Mouse (Mus musculus) heart, embryonic 11.5 days (tissue): ENCODE results near the gene Gm38394. TPM values are rescaled to one million over a fixed set of nuclear protein-coding genes. Genes with fewer than 3 reads are reported as not detected.
A peak's percentile ranks its signal among the peaks of the same experiment; 100 is the strongest.

Experiments used
- ATAC-seq: fragments of 200-750 bp; cut with Nextera tagmentation; replicated peaks from 2 replicates; pipeline ENCODE4 v1.8.0; 2017; ENCODE audit warnings: moderate library complexity; ENCODE audit not compliant: insufficient number of reproducible peaks, low FRiP score, low TSS enrichment
- H3K27ac ChIP-seq: fragments of 300-500 bp; sonication (generic); 2 replicates; pipeline ENCODE4 v1.5.1; 2014; ENCODE audit warnings: mild to moderate bottlenecking, low read depth, low read length
- H3K27me3 ChIP-seq: fragments of 300-500 bp; sonication (generic); 2 replicates; pipeline ENCODE4 v1.6.1; 2014; ENCODE audit warnings: mild to moderate bottlenecking, low read length, mixed read lengths; ENCODE audit not compliant: control insufficient read depth, insufficient read depth
- H3K36me3 ChIP-seq: fragments of 300-500 bp; sonication (generic); 2 replicates; pipeline ENCODE4 v1.6.1; 2014; ENCODE audit warnings: mild to moderate bottlenecking, low read length, moderate library complexity, mixed read lengths; ENCODE audit not compliant: control insufficient read depth, insufficient read depth
- H3K4me1 ChIP-seq: fragments of 300-500 bp; sonication (generic); 2 replicates; pipeline ENCODE4 v1.6.1; 2014; ENCODE audit warnings: low read length; ENCODE audit not compliant: control insufficient read depth, insufficient read depth
- H3K4me2 ChIP-seq: fragments of 300-500 bp; sonication (generic); 2 replicates; pipeline ENCODE4 v1.6.1; 2014; ENCODE audit warnings: mild to moderate bottlenecking, moderate library complexity
- H3K4me3 ChIP-seq: fragments of 300-500 bp; sonication (generic); 2 replicates; pipeline ENCODE4 v1.5.1; 2014; ENCODE audit warnings: low read depth, low read length
- H3K9ac ChIP-seq: fragments of 300-500 bp; sonication (generic); 2 replicates; pipeline ENCODE4 v1.6.1; 2014; ENCODE audit warnings: mild to moderate bottlenecking, low read depth, low read length, moderate library complexity
- H3K9me3 ChIP-seq: fragments of 300-500 bp; sonication (generic); replicated peaks from 2 replicates; pipeline ENCODE4 v1.6.1; 2016; ENCODE audit warnings: low read length; ENCODE audit not compliant: control insufficient read depth
- WGBS: fragments of 180-500 bp; shearing (Covaris S2); extraction: QIAGEN DNeasy Blood & Tissue Kit; methylation state at CpG from one replicate; pipeline ENCODE4 v1.1.7; 2014; ENCODE audit not compliant: insufficient replicate concordance; 5-methylcytosine and 5-hydroxymethylcytosine counted together
- polyA plus RNA-seq: library from polyadenylated mRNA; unstranded; fragments of >200 nt; fragmentation: Nextera tagmentation; extraction: Ambion mirVana; gene quantifications from 2 replicates; pipeline ENCODE4 v1.2.1, GENCODE M21; 2014

The Gm38394 gene
- polyA plus RNA-seq, 1 experiment from 2014 or later, result 8.4 TPM

DNA sequence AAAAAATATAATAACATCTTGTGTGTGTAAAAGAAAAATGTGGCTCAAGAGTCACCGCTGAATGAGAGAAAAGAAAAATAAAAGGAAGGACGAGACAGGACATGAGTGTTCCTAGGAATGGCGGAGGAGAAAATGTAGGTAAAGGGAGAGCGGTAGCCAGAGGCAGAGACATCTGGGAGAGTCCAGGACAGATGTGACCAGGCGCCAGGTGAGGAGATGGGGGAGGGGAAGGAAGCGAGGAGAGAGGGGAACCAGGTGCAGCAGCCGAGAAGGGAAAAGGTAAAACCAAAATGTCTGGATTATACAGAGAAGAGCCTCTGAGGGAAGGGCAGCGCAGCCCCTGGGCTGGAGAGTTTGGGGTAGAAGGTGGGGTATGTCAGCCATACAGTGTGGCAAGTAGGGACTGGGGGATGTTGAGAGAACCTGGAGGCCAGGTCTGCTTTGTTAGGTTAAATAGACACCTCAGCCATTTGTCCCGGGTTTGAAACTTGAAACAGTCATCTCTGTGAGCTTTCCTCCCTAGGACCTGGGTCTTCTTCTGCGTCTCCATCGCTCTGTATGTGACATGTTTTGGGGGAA, 32.5 kb upstream of the Gm38394 start:
- H3K27me3 ChIP-seq, result no peaks in the 10 kb centered on the region
- peaks cover 41% of the 10 kb centered on the region for H3K4me1 ChIP-seq
- ATAC-seq, result no peak
- H3K9me3 ChIP-seq, result no peaks in the 10 kb centered on the region
- H3K27ac ChIP-seq, result peak overlapping the region; percentile 83
- H3K9ac ChIP-seq, result peak overlapping the region; percentile 39; the same call in 1 of the 2 replicates
- H3K4me2 ChIP-seq, result no peak overlapping the region
- no peaks in the 10 kb centered on the region for H3K36me3 ChIP-seq
- 58% methylated on average over 11 of the region's 11 CpGs for WGBS
- H3K4me3 ChIP-seq, result no peak overlapping the region

DNA sequence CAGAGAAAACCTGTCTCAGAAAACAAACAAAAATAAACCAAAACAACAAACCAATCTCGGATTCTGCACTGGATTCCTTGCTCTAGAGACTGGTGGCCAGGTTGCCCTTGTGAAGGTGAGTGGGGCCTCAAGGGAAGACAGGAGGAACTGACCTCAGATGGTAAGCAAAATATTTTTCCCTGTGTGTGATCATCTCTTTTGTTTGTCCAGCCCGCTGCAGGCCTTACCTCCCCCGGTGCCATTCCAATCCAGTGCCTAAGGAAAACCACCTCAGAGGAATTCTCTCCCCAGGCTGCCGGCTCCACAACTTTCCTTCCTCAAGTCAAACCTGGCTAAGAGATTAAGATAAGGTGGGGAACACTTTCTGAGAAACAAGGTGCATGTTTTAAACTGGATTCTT, 31.1 kb upstream of the Gm38394 start:
- no peaks in the 10 kb centered on the region for H3K9me3 ChIP-seq
- no peaks in the 10 kb centered on the region for H3K27me3 ChIP-seq
- ATAC-seq, result no peak
- H3K27ac ChIP-seq, result no peak overlapping the region
- no peak overlapping the region for H3K9ac ChIP-seq
- no peaks in the 10 kb centered on the region for H3K36me3 ChIP-seq
- no peak overlapping the region for H3K4me3 ChIP-seq
- H3K4me1 ChIP-seq, result peaks cover 41% of the 10 kb centered on the region
- WGBS, result 36% methylated on average over 4 of the region's 4 CpGs
- no peak overlapping the region for H3K4me2 ChIP-seq

DNA sequence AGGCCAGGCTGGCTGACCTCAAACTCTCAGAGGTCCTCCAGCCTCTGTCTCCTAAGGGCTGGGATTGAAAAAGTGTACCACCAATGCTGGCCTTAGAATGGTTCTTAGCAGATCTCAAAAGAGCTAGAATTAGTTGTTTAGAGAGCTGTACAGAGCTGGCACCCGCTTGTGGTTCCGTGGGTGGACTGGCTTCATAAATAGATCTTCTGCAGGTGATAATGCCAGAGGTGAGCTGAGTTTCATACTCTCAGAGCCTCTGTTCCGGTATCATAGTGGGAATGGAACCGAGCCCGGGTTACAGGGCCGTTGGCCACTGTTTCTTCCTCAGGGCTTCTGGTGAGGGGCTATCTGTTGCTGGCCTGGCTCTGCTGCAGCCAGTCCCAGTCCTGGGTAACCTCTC, 29.9 kb upstream of the Gm38394 start:
- H3K9me3 ChIP-seq, result no peaks in the 10 kb centered on the region
- H3K4me3 ChIP-seq, result no peak overlapping the region
- H3K27ac ChIP-seq, result no peak overlapping the region
- 91% methylated on average over 6 of the region's 6 CpGs for WGBS
- no peaks in the 10 kb centered on the region for H3K36me3 ChIP-seq
- H3K4me1 ChIP-seq, result peaks cover 34% of the 10 kb centered on the region
- no peaks in the 10 kb centered on the region for H3K27me3 ChIP-seq
- ATAC-seq, result no peak
- H3K4me2 ChIP-seq, result no peak overlapping the region
- no peak overlapping the region for H3K9ac ChIP-seq

DNA sequence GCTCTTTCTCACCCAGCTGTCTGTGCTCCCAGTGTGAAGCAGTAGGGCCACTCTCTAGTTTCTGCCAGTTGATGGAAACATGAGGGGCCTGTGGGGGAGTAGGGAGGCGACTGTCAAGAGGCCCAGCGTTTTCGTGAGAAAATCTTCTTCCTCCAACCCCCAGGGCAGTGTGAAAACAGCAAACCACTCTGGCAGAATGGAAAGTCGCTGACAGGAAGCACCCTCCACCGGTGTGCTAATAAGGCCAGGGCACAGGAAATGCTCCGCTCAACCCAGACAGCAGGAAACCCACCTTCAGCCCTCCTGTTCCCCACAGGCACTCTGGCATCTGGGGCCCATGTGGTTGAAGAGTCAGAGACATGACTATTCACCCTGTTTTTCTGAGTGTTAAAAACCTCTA, 28.8 kb upstream of the Gm38394 start, which contains the start of gene Lax1:
Lax1 (minus strand) TSS at position 212 of the 400 bp plus-strand sequence.
- Histone ChIP-seq H3K27me3 (no peaks in the 10 kb centered on the region), H3K36me3 (no peaks in the 10 kb centered on the region), H3K9me3 (no peaks in the 10 kb centered on the region), H3K27ac (no peak within 1 kb of the TSS), H3K4me3 (no peak within 1 kb of the TSS), H3K4me1 (peaks cover 23% of the 10 kb centered on the region), H3K4me2 (no peak within 1 kb of the TSS), H3K9ac (no peak within 1 kb of the TSS)
- no peak for ATAC-seq
- WGBS, result 16% methylated on average over 6 of the region's 6 CpGs

DNA sequence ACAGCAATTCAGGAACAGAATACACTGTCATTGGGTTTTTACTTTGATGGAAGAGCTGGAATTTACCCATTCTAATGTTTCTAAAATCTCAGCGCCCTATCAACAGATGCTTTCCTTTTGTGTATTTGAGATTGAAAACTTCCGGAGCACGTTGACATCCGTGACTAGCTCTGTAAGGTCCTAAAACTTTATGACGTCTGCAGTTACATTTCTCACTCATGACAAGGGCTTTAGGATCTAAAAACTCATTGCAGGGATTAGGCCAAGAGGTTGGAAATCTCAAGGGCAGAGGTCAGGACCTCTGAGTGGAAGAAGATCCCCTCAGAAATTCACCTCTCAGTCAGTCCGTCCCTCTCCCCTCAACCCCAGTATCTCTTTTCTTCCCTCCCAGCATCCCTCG, 27.2 kb upstream of the Gm38394 start:
- Histone ChIP-seq H3K27ac (no peak overlapping the region), H3K9ac (no peak overlapping the region), H3K36me3 (no peaks in the 10 kb centered on the region), H3K9me3 (no peaks in the 10 kb centered on the region), H3K4me3 (no peak overlapping the region), H3K4me2 (no peak overlapping the region), H3K27me3 (no peaks in the 10 kb centered on the region), H3K4me1 (0 out of 2 replicates have a peak, but pooled peaks cover 9% of the 10 kb centered on the region)
- no peak for ATAC-seq
- WGBS, result 70% methylated on average over 7 of the region's 7 CpGs

DNA sequence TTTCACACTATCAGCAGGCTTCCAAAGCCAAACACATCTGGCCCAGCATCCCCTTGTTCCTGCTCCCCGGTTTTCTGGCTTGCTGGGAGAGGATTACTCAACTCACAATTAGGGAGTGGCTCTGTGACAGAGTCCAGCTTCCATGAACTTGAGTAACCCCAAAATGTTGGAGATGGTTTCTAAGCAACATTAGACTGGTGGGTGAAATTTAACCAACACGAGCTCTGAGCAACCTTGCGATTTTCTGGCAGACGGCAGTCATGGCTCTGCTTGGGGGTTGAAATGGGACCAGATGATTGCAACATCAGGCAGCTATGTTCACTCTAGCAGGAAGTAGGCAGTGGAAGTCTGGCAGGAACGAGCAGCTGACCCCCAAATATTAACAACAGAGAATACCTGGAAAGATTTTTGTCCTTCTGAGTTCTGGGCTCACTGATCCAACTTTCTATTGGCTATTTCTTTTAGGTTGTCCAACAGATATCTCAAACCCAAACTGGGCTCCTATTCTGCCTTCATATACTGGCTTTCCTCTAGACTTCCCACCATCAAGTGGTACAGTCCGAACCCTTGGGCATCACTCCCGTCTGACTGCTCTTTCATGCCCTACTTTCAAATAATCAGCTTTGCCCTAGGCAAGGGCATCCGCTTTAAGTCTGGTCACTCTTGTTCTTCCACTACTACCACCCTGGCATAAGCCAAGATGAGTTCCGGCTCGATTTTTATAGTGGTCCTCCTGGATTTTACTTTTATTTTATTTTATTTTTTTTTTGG, 24.8 kb upstream of the Gm38394 start:
- Histone ChIP-seq H3K9me3 (no peaks in the 10 kb centered on the region), H3K4me2 (no peak overlapping the region), H3K4me3 (no peak overlapping the region), H3K27me3 (no peaks in the 10 kb centered on the region), H3K36me3 (no peaks in the 10 kb centered on the region), H3K9ac (no peak overlapping the region), H3K27ac (no peak overlapping the region), H3K4me1 (0 out of 2 replicates have a peak, but pooled peaks cover 5% of the 10 kb centered on the region)
- no peak for ATAC-seq
- 78% methylated on average over 10 of the region's 10 CpGs for WGBS

DNA sequence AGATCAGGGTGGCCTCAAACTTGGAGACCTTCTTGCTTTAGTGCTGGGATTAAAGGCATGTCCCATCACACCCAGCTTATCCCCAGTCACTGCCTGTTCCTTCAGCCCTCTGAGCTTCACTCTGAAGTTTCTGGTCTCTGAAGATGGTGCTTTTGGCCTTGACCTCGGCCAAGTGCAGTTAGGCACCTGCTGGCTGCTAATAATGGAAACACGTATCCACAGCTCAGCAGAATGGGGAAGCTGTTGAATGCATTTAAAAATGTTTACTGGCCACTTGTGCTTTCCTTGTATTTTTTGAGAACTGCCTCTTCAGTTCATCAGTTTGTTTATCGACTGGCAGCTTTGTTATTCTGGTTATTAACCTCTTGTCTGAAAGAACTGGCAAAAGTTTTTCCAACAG, 10.7 kb upstream of the Gm38394 start:
- Histone ChIP-seq H3K9ac (no peak overlapping the region), H3K4me3 (no peak overlapping the region), H3K36me3 (no peaks in the 10 kb centered on the region), H3K27ac (no peak overlapping the region), H3K4me1 (no peaks in the 10 kb centered on the region), H3K9me3 (no peaks in the 10 kb centered on the region), H3K27me3 (no peaks in the 10 kb centered on the region), H3K4me2 (no peak overlapping the region)
- ATAC-seq, result no peak
- WGBS, result 64% methylated on average over 3 of the region's 3 CpGs

DNA sequence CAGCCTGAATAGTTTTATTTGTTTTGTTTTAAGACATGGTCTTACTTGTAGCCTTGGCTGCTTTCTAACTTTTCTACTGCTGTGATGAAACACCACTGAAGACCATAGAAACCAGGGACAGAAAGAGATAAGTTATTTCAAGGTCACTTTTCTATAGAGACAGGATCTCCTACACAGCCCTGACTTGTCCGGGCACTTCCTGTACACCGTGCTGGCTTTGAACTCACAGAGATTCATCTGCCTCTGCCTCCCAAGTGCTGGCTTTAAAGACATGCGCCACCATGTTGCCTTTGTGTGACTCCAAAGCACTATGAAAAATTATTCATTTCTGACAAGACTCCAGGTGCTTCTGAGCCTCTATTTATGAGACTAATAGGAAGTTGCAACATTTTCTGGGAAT, 10.1 kb upstream of the Gm38394 start:
- H3K9ac ChIP-seq, result no peak overlapping the region
- no peaks in the 10 kb centered on the region for H3K4me1 ChIP-seq
- H3K36me3 ChIP-seq, result no peaks in the 10 kb centered on the region
- H3K27me3 ChIP-seq, result no peaks in the 10 kb centered on the region
- H3K4me2 ChIP-seq, result no peak overlapping the region
- H3K9me3 ChIP-seq, result no peaks in the 10 kb centered on the region
- no peak for ATAC-seq
- no peak overlapping the region for H3K27ac ChIP-seq
- WGBS, result 81% methylated on average over 3 of the region's 3 CpGs
- no peak overlapping the region for H3K4me3 ChIP-seq

DNA sequence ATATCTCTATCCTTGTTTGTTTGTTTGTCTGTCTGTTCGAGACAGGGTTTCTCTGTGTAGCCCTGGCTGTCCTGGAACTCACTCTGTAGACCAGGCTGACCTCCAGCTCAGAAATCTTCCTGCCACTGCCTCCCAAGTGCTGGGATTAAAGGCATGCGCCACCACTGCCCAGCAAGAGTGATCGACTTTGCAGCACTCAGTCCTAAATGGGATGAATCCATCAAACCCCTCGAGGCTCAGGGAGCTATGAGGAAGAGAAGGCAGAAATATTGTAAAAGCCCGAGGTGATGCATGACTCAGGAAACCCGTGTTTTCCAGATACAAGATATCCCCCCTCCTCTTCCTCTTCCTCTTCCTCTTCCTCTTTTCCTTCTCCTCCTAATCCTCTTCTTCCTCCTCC, 9.7 kb upstream of the Gm38394 start:
- no peaks in the 10 kb centered on the region for H3K9me3 ChIP-seq
- no peaks in the 10 kb centered on the region for H3K27me3 ChIP-seq
- H3K9ac ChIP-seq, result no peak overlapping the region
- no peak overlapping the region for H3K4me2 ChIP-seq
- H3K36me3 ChIP-seq, result no peaks in the 10 kb centered on the region
- H3K27ac ChIP-seq, result no peak overlapping the region
- no peak overlapping the region for H3K4me3 ChIP-seq
- 75% methylated on average over 6 of the region's 6 CpGs for WGBS
- no peaks in the 10 kb centered on the region for H3K4me1 ChIP-seq
- no peak for ATAC-seq
